ENCODE assay signal across 8 mouse cellular contexts in the genomic region with DNA sequence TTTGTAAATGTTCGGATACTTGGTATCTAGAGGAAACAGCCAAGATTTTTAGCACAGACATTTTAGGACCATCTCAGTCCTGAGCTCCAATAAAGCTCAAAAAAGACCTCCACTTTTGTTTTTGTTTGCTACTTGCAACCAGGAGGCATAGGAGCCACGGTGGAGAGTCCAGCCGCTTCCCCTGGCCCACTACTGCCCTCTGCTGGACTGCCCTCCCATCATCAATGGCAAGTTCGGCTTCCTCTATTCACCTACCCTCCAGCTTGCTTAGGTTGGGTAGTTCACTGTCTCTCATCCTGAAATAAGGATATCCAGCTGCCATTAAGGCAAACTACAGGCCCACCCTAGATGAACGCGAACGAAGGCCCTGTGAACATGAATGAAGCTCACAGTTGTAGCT. TPM values are rescaled to one million over a fixed set of nuclear protein-coding genes. Genes with fewer than 3 reads are reported as not detected.
DNase-seq lines count a peak whose midpoint lies in the region; ATAC-seq and TF ChIP-seq lines count a peak whose summit lies in the region.

No protein-coding gene starts in this region.

- H3K27ac ChIP-seq in layer of hippocampus, adult 2 months: no peak overlapping the region
- no peak overlapping the region for H3K27ac ChIP-seq in liver, embryonic 13.5 days

- peak; percentile 91 for TF ChIP-seq CTCF in layer of hippocampus, adult 2 months (conservative IDR thresholded peaks at IDR 0.05)
- TF ChIP-seq CTCF in Patski (IDR thresholded peaks at IDR 0.05): peak; percentile 92

- no peaks in the 10 kb centered on the region for H3K9me3 ChIP-seq in liver, embryonic 13.5 days (replicated peaks)

- H3K4me2 ChIP-seq in liver, embryonic 13.5 days: no peak overlapping the region

- H3K4me3 ChIP-seq in layer of hippocampus, adult 2 months: no peak overlapping the region
- H3K4me3 ChIP-seq in liver, embryonic 13.5 days (replicated peaks): no peak overlapping the region

- H3K36me3 ChIP-seq in liver, embryonic 13.5 days: peaks cover 40% of the 10 kb centered on the region

- intact Hi-C loops in heart, postnatal 10 days (cut with DNase I): loop anchor here (2.0 kb wide), 1 partner anchor 223 kb away; no protein-coding TSS in a partner anchor

- POLR2A ChIA-PET in Patski (lab: Charles Lee): interaction anchor here (0.7 to 1.3 kb wide), 3 partner anchors 22 to 252 kb away, joined by 3 to 4 read pairs (median 3); no protein-coding TSS in a partner anchor

- in situ Hi-C loops in Patski (cut with MboI; ENCODE audit: low pct_unique_long_range_greater_than_20kb): loop anchor here (10.0 kb wide), 1 partner anchor 225 kb away; no protein-coding TSS in a partner anchor

- DNase-seq in layer of hippocampus, adult 2 months (ENCODE audit: low spot score in 2 of 2): peak; percentile 53 to 75
- no peak for DNase-seq in layer of hippocampus, adult 9-11 months
- DNase-seq in Patski (ENCODE audit: low read depth, low spot score): no peak
- peak; percentile 75 to 88 for DNase-seq in cerebellum, postnatal 14 days
- DNase-seq in heart, postnatal 10 days: peak; percentile 77 to 90
- peak; percentile 52 for DNase-seq in liver, embryonic 13.5 days
- peak; percentile 25 for DNase-seq in retina, postnatal 7 days (ENCODE audit: low read depth, low spot score)
- peak; percentile 80 for DNase-seq in urinary bladder, postnatal 25 days (ENCODE audit: low spot score)

- WGBS in liver, embryonic 13.5 days (ENCODE audit: insufficient replicate concordance): 32% methylated on average over 7 of the region's 7 CpGs

- H3K9ac ChIP-seq in liver, embryonic 13.5 days: no peak overlapping the region

- H3K27me3 ChIP-seq in Patski: no peaks in the 10 kb centered on the region
- no peaks in the 10 kb centered on the region for H3K27me3 ChIP-seq in liver, embryonic 13.5 days

- CTCF ChIA-PET in Patski (lab: Charles Lee): interaction anchor here (0.6 to 2.4 kb wide), 18 partner anchors 9 to 97 kb away, joined by 3 to 9 read pairs (median 4); no protein-coding TSS in a partner anchor

- peaks cover 14% of the 10 kb centered on the region for H3K4me1 ChIP-seq in liver, embryonic 13.5 days (replicated peaks)

- ATAC-seq in Patski: peak; percentile 51
- ATAC-seq in liver, embryonic 13.5 days (ENCODE audit: low read depth): peak; percentile 65; the same call in 1 of the 2 replicates

RNA-seq across cellular contexts. Expression of gene Xpc, which starts 6.4 kb away (rescaled TPM):
- total RNA-seq in layer of hippocampus, adult 2 months (2021): 10 to 100 TPM; 12.2 to 14.0 TPM
- polyA plus RNA-seq in Patski (2021): 45.1 TPM
- 10 to 100 TPM in 1 of 2 experiments, 1 to 10 TPM in 1; 9.9 to 11.4 TPM for total RNA-seq in heart, postnatal 10 days (2021)
- polyA plus RNA-seq in liver, embryonic 13.5 days (2015; fragmentation: Nextera tagmentation; extraction: Ambion mirVana): 4.6 and 5.5 TPM in 2 replicates

RNA-seq across cellular contexts. Expression of gene Lsm3, which starts 6.4 kb away (rescaled TPM):
- total RNA-seq in layer of hippocampus, adult 2 months (2021): 10 to 100 TPM; 35.0 to 36.9 TPM
- 82.6 TPM for polyA plus RNA-seq in Patski (2021)
- 10 to 100 TPM; 64.7 to 69.5 TPM for total RNA-seq in heart, postnatal 10 days (2021)
- polyA plus RNA-seq in liver, embryonic 13.5 days (2015; fragmentation: Nextera tagmentation; extraction: Ambion mirVana): 173 and 175 TPM in 2 replicates

RNA-seq across cellular contexts. Expression of gene Tmem43, which starts 35.8 kb away (rescaled TPM):
- total RNA-seq in layer of hippocampus, adult 2 months (2021): 10 to 100 TPM; 28.3 to 28.7 TPM
- polyA plus RNA-seq in Patski (2021): 59.2 TPM
- 10 to 100 TPM; 27.0 to 28.4 TPM for total RNA-seq in heart, postnatal 10 days (2021)
- polyA plus RNA-seq in liver, embryonic 13.5 days (2015; fragmentation: Nextera tagmentation; extraction: Ambion mirVana): 12.2 and 14.3 TPM in 2 replicates

RNA-seq across cellular contexts. Expression of gene Chchd4, which starts 36.0 kb away (rescaled TPM):
- total RNA-seq in layer of hippocampus, adult 2 months (2021): 10 to 100 TPM; 19.3 to 21.8 TPM
- polyA plus RNA-seq in Patski (2021): 24.0 TPM
- 10 to 100 TPM; 16.9 to 17.4 TPM for total RNA-seq in heart, postnatal 10 days (2021)
- polyA plus RNA-seq in liver, embryonic 13.5 days (2015; fragmentation: Nextera tagmentation; extraction: Ambion mirVana): 24.0 and 24.2 TPM in 2 replicates

Comparison
In these comparisons a context has a peak if more than half of its experiments do, and no peak if none do; other contexts are left out.
1. DNase-seq: peak in layer of hippocampus, adult 2 months (2 of 2), cerebellum, postnatal 14 days (2 of 2), heart, postnatal 10 days (2 of 2), liver, embryonic 13.5 days (single experiment), retina, postnatal 7 days (single experiment) and urinary bladder, postnatal 25 days (single experiment); none in layer of hippocampus, adult 9-11 months (single experiment) and Patski (single experiment).